Mouse (Mus musculus) myocyte (in vitro differentiated cells): ENCODE data around the gene Hyou1. TPM values are rescaled to one million over a fixed set of nuclear protein-coding genes. Genes with fewer than 3 reads are reported as not detected.
"Not testable (repeated sequence)": the region's sequence is repeated elsewhere in the genome, so short reads cannot be mapped to it uniquely, and the experiment has no call there.

Source experiments
- H3K27me3 ChIP-seq: one replicate; pipeline ENCODE4 v1.6.1; 2011; ENCODE audit not compliant: control insufficient read depth, insufficient read depth, insufficient read length
- H3K36me3 ChIP-seq: one replicate; pipeline ENCODE4 v1.6.1; 2011; ENCODE audit not compliant: control insufficient read depth, insufficient read depth
- H3K4me2 ChIP-seq: one replicate; pipeline ENCODE4 v1.6.1; 2011; ENCODE audit warnings: low read depth, control low read depth
- H3K4me3 ChIP-seq: one replicate; pipeline ENCODE4 v1.5.1; 2011; ENCODE audit warnings: mild to moderate bottlenecking, control low read depth, moderate library complexity
- H3K79me2 ChIP-seq: one replicate; pipeline ENCODE4 v1.6.1; 2011; ENCODE audit not compliant: control insufficient read depth, insufficient read depth
- H3ac ChIP-seq: one replicate; pipeline ENCODE4 v1.6.1; 2011; ENCODE audit not compliant: control insufficient read depth, insufficient read length
- CEBPB ChIP-seq: IDR thresholded peaks from 2 replicates; pipeline ENCODE4 v1.6.1; 2011; ENCODE audit warnings: mild to moderate bottlenecking, moderate library complexity; ENCODE audit not compliant: poor library complexity, insufficient read depth, severe bottlenecking
- E2F4 ChIP-seq: IDR thresholded peaks from one replicate; pipeline ENCODE4 v1.6.1; 2011; ENCODE audit warnings: mild to moderate bottlenecking, control low read depth, moderate library complexity; ENCODE audit not compliant: insufficient read depth
- MAX ChIP-seq: IDR thresholded peaks from one replicate; pipeline ENCODE4 v1.6.1; 2011; ENCODE audit warnings: low read depth, mild to moderate bottlenecking, control low read depth
- MYOD1 ChIP-seq, 3 experiments: IDR thresholded peaks; one replicate each; pipeline ENCODE4 v1.6.1; 2011; ENCODE audit warnings: control low read depth in 2 of 3, low read depth in 2 of 3, mild to moderate bottlenecking in 2 of 3, moderate library complexity in 1 of 3; ENCODE audit not compliant: insufficient read length in 2 of 3, control insufficient read depth in 1 of 3
- MYOG ChIP-seq, 3 experiments: IDR thresholded peaks; one replicate each; pipeline ENCODE4 v1.6.1; 2011; ENCODE audit warnings: control low read depth in 2 of 3, low read depth in 2 of 3, mild to moderate bottlenecking in 2 of 3; ENCODE audit not compliant: insufficient read length in 2 of 3, control insufficient read depth in 1 of 3, insufficient read depth in 1 of 3
- POLR2A ChIP-seq: IDR thresholded peaks from one replicate; pipeline ENCODE4 v1.6.1; 2011; ENCODE audit warnings: low read depth, mild to moderate bottlenecking, control low read depth, moderate library complexity; ENCODE audit not compliant: insufficient read length
- POLR2AphosphoS2 ChIP-seq: IDR thresholded peaks from one replicate; pipeline ENCODE4 v1.6.1; 2011; ENCODE audit warnings: low read depth, control low read depth; ENCODE audit not compliant: insufficient read length
- REST ChIP-seq: IDR thresholded peaks from one replicate; pipeline ENCODE4 v1.6.1; 2011; ENCODE audit warnings: mild to moderate bottlenecking, control low read depth, moderate library complexity; ENCODE audit not compliant: insufficient read depth, insufficient read length
- SRF ChIP-seq: IDR thresholded peaks from one replicate; pipeline ENCODE4 v1.6.1; 2011; ENCODE audit warnings: low read depth; ENCODE audit not compliant: control insufficient read depth, insufficient read length
- TCF12 ChIP-seq: IDR thresholded peaks from one replicate; pipeline ENCODE4 v1.6.1; 2011; ENCODE audit warnings: mild to moderate bottlenecking, control low read depth; ENCODE audit not compliant: poor library complexity, insufficient read depth, severe bottlenecking
- TCF3 ChIP-seq: IDR thresholded peaks from one replicate; pipeline ENCODE4 v1.6.1; 2011; ENCODE audit warnings: low read depth, control low read depth; ENCODE audit not compliant: insufficient read length
- USF1 ChIP-seq: IDR thresholded peaks from one replicate; pipeline ENCODE4 v1.6.1; 2011; ENCODE audit warnings: low read depth, mild to moderate bottlenecking, control low read depth, moderate library complexity
- polyA plus RNA-seq: library from polyadenylated mRNA; unstranded; fragments of >200 nt; fragmentation: generic; extraction: Trizol; gene quantifications from one replicate; pipeline ENCODE4 v1.2.1, GENCODE M21; 2012; ENCODE audit warnings: missing spikeins

Gene Hyou1
- polyA plus RNA-seq, 1 experiment: 45.9 TPM

- H3K4me3 ChIP-seq: no peak overlapping the region
- H3K27me3 ChIP-seq: no peaks in the 10 kb centered on the region
- TF ChIP-seq CEBPB (no peak), MAX (no peak), MYOG (IDR thresholded peaks at IDR 0.05; ENCODE audit: control insufficient read depth in 1 of 3, insufficient read depth in 1 of 3, insufficient read length in 2 of 3, low read depth in 2 of 3) (no peak), TCF12 (no peak), POLR2AphosphoS2 (no peak), POLR2A (no peak), MYOD1 (IDR thresholded peaks at IDR 0.05; ENCODE audit: control insufficient read depth in 1 of 3, insufficient read length in 2 of 3, low read depth in 2 of 3) (no peak), USF1 (no peak)
- no peak overlapping the region for H3K4me2 ChIP-seq
- peaks cover 13% of the 10 kb centered on the region for H3K79me2 ChIP-seq
- H3K36me3 ChIP-seq: peaks cover 24% of the 10 kb centered on the region
- no peak overlapping the region for H3ac ChIP-seq
Measured at GRCm38 (mm10) chr9:44401081-44401480, 21.8 kb downstream of the Hyou1 start.

DNA sequence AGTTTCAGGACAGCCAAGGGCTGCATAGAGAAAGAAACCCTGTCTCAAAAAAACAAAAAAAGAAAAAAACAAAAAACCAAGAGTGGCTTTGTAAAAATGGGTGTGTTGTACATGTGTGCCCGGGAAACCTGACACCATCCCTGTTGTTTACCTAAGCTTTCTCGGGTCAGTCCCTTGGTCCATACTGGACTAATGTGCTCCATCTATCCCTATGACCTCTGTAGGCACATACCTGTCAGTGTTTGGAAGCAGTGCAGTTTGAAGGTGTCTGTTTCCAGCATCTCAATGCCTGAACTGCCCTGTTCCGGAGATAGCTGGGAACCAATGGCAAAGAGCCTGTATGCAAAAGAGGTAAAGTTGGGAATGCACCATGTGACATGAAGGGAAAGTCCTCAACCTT lies 25.7 kb downstream of the Hyou1 start:
- TF ChIP-seq MYOD1 (IDR thresholded peaks at IDR 0.05; ENCODE audit: control insufficient read depth in 1 of 3, insufficient read length in 2 of 3, low read depth in 2 of 3) (no peak), MYOG (IDR thresholded peaks at IDR 0.05; ENCODE audit: control insufficient read depth in 1 of 3, insufficient read depth in 1 of 3, insufficient read length in 2 of 3, low read depth in 2 of 3) (no peak), MAX (no peak), E2F4 (no peak), SRF (no peak), POLR2AphosphoS2 (no peak), CEBPB (no peak), TCF3 (no peak)
- H3ac ChIP-seq: no peak overlapping the region
- peaks cover 36% of the 10 kb centered on the region for H3K36me3 ChIP-seq
- peaks cover 46% of the 10 kb centered on the region for H3K79me2 ChIP-seq
- no peak overlapping the region for H3K4me3 ChIP-seq
- no peak overlapping the region for H3K4me2 ChIP-seq
- H3K27me3 ChIP-seq: no peaks in the 10 kb centered on the region

DNA sequence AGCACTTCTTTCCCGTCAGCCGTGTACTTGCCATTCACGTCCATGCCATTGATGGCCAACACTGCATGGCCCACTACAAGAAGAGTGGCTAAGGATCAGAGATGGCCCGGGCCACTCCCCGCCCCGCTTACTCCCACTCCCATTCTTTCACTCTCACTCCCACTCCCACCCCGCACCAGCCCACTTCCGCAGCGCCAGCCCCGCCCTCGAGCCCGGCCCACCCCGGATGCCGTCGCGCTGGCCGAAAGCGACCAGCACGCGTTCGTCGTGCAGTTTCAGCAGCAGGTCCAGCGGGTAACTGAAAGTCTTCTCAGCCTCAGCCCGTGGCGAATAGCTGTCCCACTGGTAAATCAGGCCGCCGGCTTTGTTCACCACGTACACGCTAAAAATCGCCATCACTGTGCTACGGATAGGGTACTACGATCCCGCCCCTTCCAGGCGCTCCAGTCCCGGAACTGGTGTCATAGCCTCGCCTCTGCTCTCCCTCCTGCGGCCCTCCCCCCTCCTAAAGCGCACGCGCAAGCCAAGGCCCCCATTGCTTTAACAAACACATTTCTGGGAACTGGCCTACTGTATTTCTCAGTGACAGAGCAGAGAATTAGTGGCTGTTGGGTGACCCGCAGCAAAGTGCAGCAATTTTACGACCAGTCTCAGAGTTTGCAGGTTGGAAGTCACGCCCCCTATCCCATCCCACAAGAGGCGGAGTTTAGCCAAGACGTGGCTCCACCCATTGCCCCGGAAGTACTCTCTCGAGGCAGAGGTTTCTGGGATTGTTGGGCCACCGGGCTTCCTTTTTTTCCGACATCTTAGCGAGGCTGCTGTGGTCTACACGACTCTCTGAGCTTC lies 27.8 kb downstream of the Hyou1 start, which contains the start of the genes Rps25 and Trappc4:
Rps25 (plus strand) TSS at position 234 of the 846 bp plus-strand sequence.
Trappc4 (minus strand) TSS at position 695 of the 846 bp plus-strand sequence.
- Histone ChIP-seq H3K36me3 (peaks cover 47% of the 10 kb centered on the region), H3K27me3 (no peaks in the 10 kb centered on the region), H3K4me2 (peak within 1 kb of the TSS; percentile 93), H3K79me2 (peaks cover 48% of the 10 kb centered on the region), H3ac (peak within 1 kb of the TSS; percentile 54), H3K4me3 (peak within 1 kb of the TSS; percentile 97)
- TF ChIP-seq POLR2A (peak; percentile 71), SRF (peak; percentile 11), CEBPB (no peak), E2F4 (no peak), MAX (no peak), TCF3 (no peak), REST (no peak), MYOD1 (IDR thresholded peaks at IDR 0.05; ENCODE audit: control insufficient read depth in 1 of 3, insufficient read length in 2 of 3, low read depth in 2 of 3) (no peak), MYOG (IDR thresholded peaks at IDR 0.05; ENCODE audit: control insufficient read depth in 1 of 3, insufficient read depth in 1 of 3, insufficient read length in 2 of 3, low read depth in 2 of 3) (no peak), POLR2AphosphoS2 (peak; percentile 54), USF1 (no peak), TCF12 (no peak)

DNA sequence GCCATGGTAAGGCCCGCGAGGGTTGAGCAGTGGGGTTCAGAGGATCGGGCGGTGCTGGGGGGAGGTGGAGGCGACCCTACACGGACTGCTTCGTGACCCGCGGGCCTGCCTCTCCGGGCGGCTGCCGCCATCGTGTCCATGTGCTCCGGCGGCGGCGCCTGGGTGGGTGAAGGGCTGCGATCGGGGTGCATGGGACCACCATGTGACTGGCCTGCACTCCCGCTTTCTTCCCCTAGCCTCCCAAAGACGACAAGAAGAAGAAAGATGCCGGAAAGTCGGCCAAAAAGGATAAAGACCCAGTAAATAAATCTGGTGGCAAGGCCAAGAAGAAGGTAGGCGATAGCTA lies 28.4 kb downstream of the Hyou1 start:
- Histone ChIP-seq H3K4me2 (peak overlapping the region; percentile 93), H3K27me3 (no peaks in the 10 kb centered on the region), H3K4me3 (peak overlapping the region; percentile 97), H3K79me2 (peaks cover 48% of the 10 kb centered on the region), H3ac (peak overlapping the region; percentile 54), H3K36me3 (peaks cover 50% of the 10 kb centered on the region)
- TF ChIP-seq POLR2A (peak; percentile 54), USF1 (no peak), CEBPB (no peak), MYOG (IDR thresholded peaks at IDR 0.05; ENCODE audit: control insufficient read depth in 1 of 3, insufficient read depth in 1 of 3, insufficient read length in 2 of 3, low read depth in 2 of 3) (no peak), TCF12 (no peak), POLR2AphosphoS2 (peak; percentile 52), SRF (no peak), TCF3 (no peak), REST (no peak), MAX (no peak)

DNA sequence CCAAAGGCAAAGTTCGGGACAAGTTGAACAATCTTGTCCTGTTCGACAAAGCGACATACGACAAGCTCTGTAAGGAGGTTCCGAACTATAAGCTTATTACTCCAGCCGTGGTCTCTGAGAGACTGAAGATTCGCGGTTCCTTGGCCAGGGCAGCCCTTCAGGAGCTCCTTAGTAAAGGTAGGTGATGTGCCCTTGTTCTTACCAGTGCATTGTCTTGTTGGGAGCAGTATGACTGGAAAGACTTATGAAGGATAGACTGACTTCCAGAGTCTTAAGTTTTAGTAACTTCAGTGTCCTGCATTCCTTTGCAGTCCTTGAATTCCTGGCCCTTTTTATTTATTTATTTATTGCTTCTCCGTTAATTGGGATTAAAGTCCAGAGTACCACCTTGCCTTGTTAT lies 29.4 kb downstream of the Hyou1 start:
- Histone ChIP-seq H3K4me3 (peak overlapping the region; percentile 97), H3K4me2 (peak overlapping the region; percentile 93), H3K36me3 (peaks cover 50% of the 10 kb centered on the region), H3K79me2 (peaks cover 48% of the 10 kb centered on the region)
- H3K27me3 ChIP-seq, H3ac ChIP-seq: not testable (repeated sequence)
